Mouse (Mus musculus) c-Kit-negative CD71-positive TER-119-positive erythroid progenitor cells, embryonic 14.5 days (primary cell): ENCODE results near the gene Cdc16.

Experiments
- DNase-seq: peaks from one replicate; pipeline ENCODE4 v3.0.0-alpha.2; 2013; ENCODE audit warnings: low read depth, low spot score

The Cdc16 gene

DNA sequence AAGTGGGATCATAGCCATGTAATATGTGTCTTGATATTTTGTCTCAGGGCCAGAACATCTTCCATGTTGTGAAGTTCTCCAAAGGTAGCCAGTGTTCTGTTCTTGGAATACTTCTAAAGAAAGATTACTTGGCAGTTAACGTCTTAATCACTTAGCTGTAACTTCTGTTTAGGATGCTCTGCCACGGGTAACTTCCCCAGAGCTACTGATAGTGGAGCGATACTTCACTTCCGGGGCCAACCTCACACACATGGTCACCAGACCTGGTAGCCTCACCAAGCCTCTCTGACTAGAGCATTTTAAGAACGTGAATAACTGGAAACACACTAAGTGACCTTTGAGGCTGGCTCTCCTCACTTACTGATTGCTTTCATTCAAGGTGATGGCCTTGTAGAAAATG is 42.1 kb downstream of the Cdc16 start:
- DNase-seq = no peak

DNA sequence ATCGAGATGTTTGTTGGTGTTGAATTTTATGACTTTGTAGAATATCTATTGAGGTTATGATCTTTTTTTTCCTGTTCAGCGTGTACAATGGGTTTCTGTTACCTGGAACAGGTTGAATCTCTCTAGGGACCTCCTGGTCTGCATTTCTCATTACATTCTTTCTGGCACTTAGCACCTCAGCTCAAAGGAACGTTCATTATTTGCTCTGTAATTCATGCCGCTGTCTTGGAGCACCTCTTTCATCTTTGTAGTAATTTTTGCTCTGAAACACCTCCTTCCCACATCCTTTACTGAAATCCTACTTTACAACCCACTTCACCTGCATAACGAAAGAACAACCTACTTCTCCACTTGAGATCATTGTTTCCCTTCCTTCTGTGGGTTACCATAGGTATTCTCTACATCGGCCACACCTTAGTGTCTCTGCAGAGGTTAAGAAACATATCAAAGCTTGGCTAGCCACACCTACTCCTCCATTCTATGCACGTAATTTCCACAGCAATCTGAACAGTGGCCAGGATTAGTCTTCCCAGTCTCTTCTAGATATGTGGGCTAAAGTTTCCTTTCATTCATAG is 71.2 kb downstream of the Cdc16 start:
- DNase-seq = no peak
